Mouse (Mus musculus) kidney, embryonic 14.5 days (tissue): ENCODE measurements at regions not wholly inside any gene's neighbourhood (a gene's known extent, or its start where the extent isn't known, plus 50 kb on each side); places are given as distances from the start of the nearest gene placed in this dataset.
A peak's percentile ranks its signal among the peaks of the same experiment; 100 is the strongest.

Experiments
- ATAC-seq: fragments of 200-750 bp; cut with Nextera tagmentation; 2 replicates; pipeline ENCODE4 v1.8.0; 2017; ENCODE audit warnings: moderate number of reproducible peaks, mild to moderate bottlenecking, moderate TSS enrichment, moderate library complexity; ENCODE audit not compliant: low FRiP score, low TSS enrichment
- H3K27ac ChIP-seq: fragments of 300-500 bp; sonication (generic); 2 replicates; pipeline ENCODE4 v1.5.1; 2014; ENCODE audit warnings: low read depth, mild to moderate bottlenecking, low read length, moderate library complexity, mixed read lengths
- H3K27me3 ChIP-seq: fragments of 300-500 bp; sonication (generic); 2 replicates; pipeline ENCODE4 v1.6.1; 2014; ENCODE audit warnings: mild to moderate bottlenecking, low read length; ENCODE audit not compliant: control insufficient read depth, insufficient read depth
- H3K36me3 ChIP-seq: fragments of 300-500 bp; sonication (generic); 2 replicates; pipeline ENCODE4 v1.6.1; 2014; ENCODE audit warnings: low read length, mixed read lengths; ENCODE audit not compliant: control insufficient read depth, insufficient read depth
- H3K4me1 ChIP-seq: fragments of 300-500 bp; sonication (generic); 2 replicates; pipeline ENCODE4 v1.6.1; 2014; ENCODE audit warnings: low read length, mixed read lengths; ENCODE audit not compliant: control insufficient read depth, insufficient read depth
- H3K4me2 ChIP-seq: fragments of 300-500 bp; sonication (generic); replicated peaks from 2 replicates; pipeline ENCODE4 v1.6.1; 2014; ENCODE audit warnings: low read depth, mild to moderate bottlenecking, low read length
- H3K4me3 ChIP-seq: fragments of 300-500 bp; sonication (generic); 2 replicates; pipeline ENCODE4 v1.5.1; 2014; ENCODE audit warnings: mild to moderate bottlenecking, low read length
- H3K9ac ChIP-seq: fragments of 300-500 bp; sonication (generic); 2 replicates; pipeline ENCODE4 v1.6.1; 2014; ENCODE audit warnings: low read depth, mild to moderate bottlenecking, low read length, moderate library complexity
- H3K9me3 ChIP-seq: fragments of 300-500 bp; sonication (generic); 2 replicates; pipeline ENCODE4 v1.6.1; 2016; ENCODE audit warnings: low read length; ENCODE audit not compliant: control insufficient read depth
- WGBS: fragments of 180-500 bp; shearing (Covaris S2); extraction: QIAGEN DNeasy Blood & Tissue Kit; methylation state at CpG from one replicate; pipeline ENCODE4 v1.1.7; 2014; 5-methylcytosine and 5-hydroxymethylcytosine counted together

GRCm38 (mm10) chr1:133487171-133487901, 63.2 kb upstream of the Sox13 start:
- H3K27ac ChIP-seq = no peak overlapping the region
- 70% methylated on average over 8 of the region's 8 CpGs for WGBS
- no peaks in the 10 kb centered on the region for H3K27me3 ChIP-seq
- H3K9ac ChIP-seq = no peak overlapping the region
- peaks cover 19% of the 10 kb centered on the region for H3K4me1 ChIP-seq
- H3K4me3 ChIP-seq = no peak overlapping the region
- H3K9me3 ChIP-seq = no peaks in the 10 kb centered on the region
- no peaks in the 10 kb centered on the region for H3K36me3 ChIP-seq
- no peak for ATAC-seq
- H3K4me2 ChIP-seq = no peak overlapping the region

GRCm38 (mm10) chr1:133486370-133486769, 62.2 kb upstream of the Sox13 start:
- no peak overlapping the region for H3K4me2 ChIP-seq
- peaks cover 15% of the 10 kb centered on the region for H3K4me1 ChIP-seq
- no peak overlapping the region for H3K4me3 ChIP-seq
- peak; percentile 54; the same call in 1 of the 2 replicates for ATAC-seq
- H3K9me3 ChIP-seq = no peaks in the 10 kb centered on the region
- H3K9ac ChIP-seq = no peak overlapping the region
- 16% methylated on average over 10 of the region's 10 CpGs for WGBS
- no peaks in the 10 kb centered on the region for H3K27me3 ChIP-seq
- H3K27ac ChIP-seq = no peak overlapping the region
- H3K36me3 ChIP-seq = no peaks in the 10 kb centered on the region

GRCm38 (mm10) chr1:133482891-133483290, 58.7 kb upstream of the Sox13 start:
- no peak overlapping the region for H3K4me2 ChIP-seq
- no peak overlapping the region for H3K27ac ChIP-seq
- 39% methylated on average over 5 of the region's 5 CpGs for WGBS
- H3K4me3 ChIP-seq = no peak overlapping the region
- peaks cover 15% of the 10 kb centered on the region for H3K4me1 ChIP-seq
- no peaks in the 10 kb centered on the region for H3K9me3 ChIP-seq
- H3K36me3 ChIP-seq = no peaks in the 10 kb centered on the region
- 0 out of 2 replicates have a peak, but pooled peaks have one; percentile 49 for ATAC-seq
- no peak overlapping the region for H3K9ac ChIP-seq
- H3K27me3 ChIP-seq = no peaks in the 10 kb centered on the region

DNA sequence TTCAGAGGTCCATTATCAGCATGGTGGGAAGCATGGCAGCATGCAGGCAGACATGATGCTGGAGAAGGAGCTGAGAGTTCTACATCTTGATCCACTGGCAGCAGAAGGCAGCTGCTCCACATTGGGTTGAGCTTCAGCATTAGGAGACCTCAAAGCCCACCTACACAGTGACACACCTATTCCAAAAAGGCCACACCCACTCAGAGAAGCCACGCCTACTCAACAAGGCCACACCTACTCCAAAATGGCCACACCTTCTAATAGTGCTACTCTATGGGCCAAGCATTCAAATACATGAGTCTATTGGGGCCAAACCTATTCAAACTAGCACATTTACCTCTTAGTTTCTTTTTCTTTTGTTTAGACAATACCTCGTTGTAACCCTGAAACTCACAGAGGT, 50.4 kb upstream of the Sox13 start:
- no peak overlapping the region for H3K9ac ChIP-seq
- H3K36me3 ChIP-seq = no peaks in the 10 kb centered on the region
- H3K4me1 ChIP-seq = peaks cover 15% of the 10 kb centered on the region; the same call in 1 of the 2 replicates
- no peak for ATAC-seq
- H3K9me3 ChIP-seq = no peaks in the 10 kb centered on the region
- H3K27ac ChIP-seq = no peak overlapping the region
- H3K4me2 ChIP-seq = no peak overlapping the region
- no peak overlapping the region for H3K4me3 ChIP-seq
- H3K27me3 ChIP-seq = no peaks in the 10 kb centered on the region
- 64% methylated on average over 2 of the region's 2 CpGs for WGBS
